Mouse (Mus musculus) neural tube, embryonic 10.5 days (tissue): ENCODE results near the gene Gm12258.
A peak's percentile ranks its signal among the peaks of the same experiment; 100 is the strongest.

Experiments
- DNase-seq: peaks from one replicate; pipeline ENCODE4 v3.0.0-alpha.2; 2017; ENCODE audit warnings: low spot score; ENCODE audit errors: extremely low spot score

The Gm12258 gene

DNA sequence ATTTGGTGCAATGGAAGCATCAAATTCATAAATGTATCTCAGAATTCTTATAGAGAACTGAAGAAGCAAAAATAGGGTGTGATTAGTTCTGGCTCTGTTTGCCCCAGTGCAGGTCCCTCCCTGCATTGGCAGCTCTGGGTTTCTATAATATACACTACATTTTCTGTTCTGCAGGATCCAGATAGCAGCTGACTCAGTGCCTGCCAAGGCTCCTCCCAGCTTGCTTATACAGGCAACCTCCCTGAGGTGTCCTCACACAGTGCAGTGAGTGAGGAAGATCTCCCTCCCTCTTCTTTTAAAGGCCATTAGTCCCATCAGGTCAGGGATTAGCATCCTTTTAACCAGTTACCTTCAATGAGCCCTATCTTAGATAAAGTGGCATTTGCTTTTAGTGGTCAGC is 54.1 kb downstream of the Gm12258 start:
- DNase-seq: no peak

DNA sequence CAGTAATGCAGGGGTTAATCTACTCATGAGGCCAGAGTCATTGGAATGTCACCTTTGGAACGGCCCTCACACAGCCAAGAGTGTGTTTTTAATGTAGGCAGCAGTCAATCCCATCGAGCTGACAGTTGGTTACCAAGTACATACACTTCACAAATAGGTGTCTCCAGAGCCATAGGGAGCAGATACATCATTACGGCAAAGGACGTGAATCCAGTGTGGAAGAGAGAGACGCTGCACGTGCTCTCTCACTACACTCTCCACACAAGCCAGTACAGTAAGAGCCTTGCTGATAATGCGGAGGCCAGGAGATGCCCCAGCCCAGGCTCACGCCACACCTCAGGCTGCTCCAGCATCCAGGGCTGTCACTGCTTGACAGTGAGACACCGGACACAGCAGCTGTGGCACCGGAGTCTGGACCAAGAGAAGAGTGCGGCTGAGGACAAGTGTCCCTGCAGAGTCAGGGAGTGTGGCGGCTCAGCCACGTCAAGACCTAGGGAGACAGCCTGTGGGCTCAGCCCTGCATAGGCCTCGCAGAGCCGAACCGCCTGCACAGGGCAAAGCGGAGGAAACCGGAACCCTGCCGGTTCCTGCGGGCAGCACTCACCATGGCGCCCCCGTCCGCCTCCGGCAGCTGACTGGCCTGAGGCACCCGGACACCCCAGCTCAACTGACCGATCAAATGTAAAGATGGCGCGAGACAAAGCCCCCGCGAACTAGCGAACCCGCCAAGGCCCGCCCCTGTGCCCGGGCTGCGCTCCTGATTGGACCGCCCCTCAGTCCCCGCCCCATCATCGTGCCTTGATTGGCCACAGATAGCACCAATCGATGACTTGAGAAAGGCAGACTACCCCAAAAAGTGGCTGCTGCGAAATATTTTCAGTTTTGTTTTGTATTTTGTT is 56.8 kb downstream of the Gm12258 start, which contains the start of gene Zfp39:
TSS of gene Zfp39 (minus strand) at position 715 of the 899 bp plus-strand sequence.
- DNase-seq: peak; percentile 94

DNA sequence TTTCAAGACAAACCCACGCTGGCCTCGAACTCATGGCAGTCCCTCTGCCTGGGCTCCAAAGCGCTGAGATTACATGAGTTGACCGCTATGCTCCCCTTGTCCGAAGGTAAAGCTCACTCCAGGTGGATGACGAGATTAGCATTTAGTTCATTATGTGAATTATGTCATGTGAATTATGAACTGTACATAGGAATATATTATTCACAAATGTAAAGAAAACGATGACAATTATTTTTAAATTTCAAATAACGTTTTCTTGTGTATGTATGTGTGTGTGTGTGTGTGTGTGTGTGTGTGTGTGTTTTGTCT is 57.4 kb downstream of the Gm12258 start:
- no peak for DNase-seq

DNA sequence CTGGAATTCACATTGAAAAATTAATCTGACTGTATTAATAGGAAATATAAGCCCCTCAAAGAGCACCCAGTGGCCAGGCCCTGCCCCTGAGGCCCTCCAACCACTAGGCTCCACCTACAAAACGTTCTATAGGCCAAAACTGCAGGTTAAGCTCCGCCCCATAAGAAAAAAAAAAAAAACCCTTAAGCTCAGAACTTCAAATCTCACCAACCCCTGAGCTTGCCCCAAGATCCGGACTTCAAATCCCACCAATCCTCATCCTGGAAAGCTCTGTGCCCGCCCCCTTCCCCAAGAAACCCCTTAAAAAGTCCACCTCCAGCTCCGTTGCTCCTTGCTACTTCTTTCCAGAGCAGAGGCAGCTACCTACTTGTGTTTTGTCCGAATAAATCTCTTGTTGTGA is 57.9 kb downstream of the Gm12258 start:
- no peak for DNase-seq
